Mouse (Mus musculus): ENCODE results near the gene Krt8. TPM values are rescaled to one million over a fixed set of nuclear protein-coding genes. Genes with fewer than 3 reads are reported as not detected.
A peak's percentile ranks its signal among the peaks of the same experiment; 100 is the strongest.
"Not testable (repeated sequence)": the region's sequence is repeated elsewhere in the genome, so short reads cannot be mapped to it uniquely, and the experiment has no call there.

Krt8 gene
- total RNA-seq, 2 experiments from 2014 or later: 1.4 to 2.5 TPM

DNA sequence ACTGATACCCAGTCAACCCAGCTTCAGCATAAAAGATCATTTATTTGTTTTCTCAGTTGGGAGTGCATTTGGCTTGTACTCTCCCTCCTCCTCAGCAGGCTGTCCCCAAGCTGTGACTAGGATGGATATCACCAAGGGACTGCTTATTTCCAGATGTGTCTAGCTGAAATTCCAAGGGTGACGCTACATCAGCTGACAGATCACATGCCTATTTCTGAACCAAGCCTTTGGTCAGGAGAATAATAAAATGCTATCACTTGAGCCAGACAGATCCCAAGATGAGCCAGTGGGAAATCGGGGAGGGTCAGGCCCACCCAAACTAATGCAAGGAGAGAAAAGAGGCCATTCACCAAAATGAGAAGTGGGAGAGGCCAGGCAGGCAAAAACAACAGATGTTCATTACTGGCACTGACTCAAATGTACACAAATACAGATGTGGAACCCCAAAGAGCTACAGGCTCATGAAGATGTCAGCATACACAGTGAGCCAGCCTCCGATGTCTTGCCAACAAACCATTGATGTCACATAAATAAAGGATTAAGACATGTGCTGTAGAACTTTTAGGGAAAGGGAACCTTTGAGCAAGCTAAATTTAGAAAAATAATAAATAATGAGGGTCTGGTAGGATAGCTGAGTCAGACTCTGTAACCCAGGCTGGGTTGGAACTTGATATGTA is 6.4 kb upstream of the Krt8 start:
- DNase-seq: no peak

DNA sequence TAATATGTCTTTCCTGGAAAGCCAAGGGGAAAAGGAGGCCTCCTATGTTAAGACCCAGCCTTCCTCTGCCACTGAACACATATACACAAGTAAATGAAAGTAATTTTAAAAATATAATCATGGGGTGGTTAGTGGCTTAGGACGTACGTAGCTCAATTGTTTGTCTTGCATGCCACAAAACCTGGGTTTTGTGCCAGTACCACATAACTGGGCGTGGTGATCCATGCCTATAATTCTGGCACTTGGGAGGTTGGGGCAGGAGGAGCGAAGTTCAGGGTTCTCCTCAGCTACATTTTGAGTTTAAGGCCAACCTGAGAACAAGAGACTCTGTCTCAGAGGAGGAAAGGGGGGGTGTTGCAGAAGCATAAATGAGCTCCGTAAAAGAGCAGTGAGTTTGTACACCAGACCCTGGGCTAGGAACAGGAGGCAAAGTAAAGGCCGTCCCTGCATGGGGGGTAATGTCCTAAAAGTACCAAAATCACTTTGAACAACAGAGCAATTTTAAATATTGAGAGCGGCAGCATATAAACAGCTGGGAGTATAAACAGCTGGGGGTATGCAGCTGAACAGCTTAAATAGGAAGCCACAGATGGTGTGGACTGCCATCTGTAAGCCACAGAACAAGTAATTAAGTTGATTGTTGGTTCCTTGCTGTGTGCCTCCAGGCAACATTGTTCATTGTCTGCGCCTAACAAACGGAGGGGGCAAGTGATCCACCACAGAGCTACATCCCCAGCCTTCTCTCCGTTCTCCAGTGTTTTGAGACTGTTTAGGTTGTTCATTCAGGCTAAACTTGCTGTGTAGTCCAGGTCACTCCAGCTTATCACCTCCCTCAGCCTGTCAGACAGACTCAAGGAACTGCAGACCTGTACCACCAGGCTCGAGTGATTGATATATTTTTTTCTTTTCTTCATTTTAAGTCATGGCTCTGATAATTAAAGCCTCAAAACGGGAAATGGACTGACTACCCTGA is 3.1 kb upstream of the Krt8 start:
- DNase-seq: no peak
- intact Hi-C loops (cut with DNase I): no loop called here

More for the DNA sequence above, 6.4 kb upstream of the Krt8 start:
- intact Hi-C loops (cut with DNase I): no loop called here

DNA sequence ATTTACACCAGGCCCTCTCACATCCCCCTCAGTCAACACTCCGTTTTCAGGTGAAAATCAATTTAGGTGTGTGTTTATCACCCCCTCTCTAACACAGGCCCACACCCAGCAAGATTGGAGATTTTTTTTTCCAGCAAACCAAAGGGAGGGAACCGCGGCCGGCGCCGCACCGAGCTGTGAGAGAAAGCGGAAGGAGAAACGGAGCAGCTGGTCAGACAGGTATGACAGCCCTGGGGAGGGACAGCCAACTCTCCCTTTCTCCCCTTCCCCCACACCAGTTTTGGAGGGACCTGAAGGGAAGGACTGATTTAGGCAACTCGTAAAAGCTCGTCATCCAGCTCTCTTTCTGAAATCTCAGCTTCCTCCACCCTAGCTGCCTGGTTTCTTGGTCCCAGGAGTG is 2.0 kb upstream of the Krt8 start:
- no peak for DNase-seq
- intact Hi-C loops (cut with DNase I): no loop called here

DNA sequence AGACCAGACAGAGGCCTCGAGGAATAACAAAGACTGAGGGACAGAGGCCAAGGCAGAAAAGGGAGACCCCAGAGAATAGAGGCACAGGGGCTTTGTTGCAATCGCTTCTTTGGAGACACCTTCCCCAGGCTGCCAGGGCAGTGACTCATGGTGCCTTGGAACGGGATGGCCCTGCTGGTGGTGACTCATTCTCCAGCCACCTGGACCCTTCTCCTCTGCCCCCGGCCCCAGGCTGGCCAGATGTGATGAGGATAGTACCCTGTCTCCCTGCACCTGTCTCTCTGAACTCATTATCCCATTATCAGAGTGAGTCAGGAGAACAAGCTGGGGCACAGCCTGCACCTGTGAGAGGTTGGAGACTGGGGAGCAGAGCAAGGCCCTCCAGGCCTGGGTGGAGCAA is 1.0 kb upstream of the Krt8 start:
- DNase-seq: no peak
- intact Hi-C loops (cut with DNase I): no loop called here

DNA sequence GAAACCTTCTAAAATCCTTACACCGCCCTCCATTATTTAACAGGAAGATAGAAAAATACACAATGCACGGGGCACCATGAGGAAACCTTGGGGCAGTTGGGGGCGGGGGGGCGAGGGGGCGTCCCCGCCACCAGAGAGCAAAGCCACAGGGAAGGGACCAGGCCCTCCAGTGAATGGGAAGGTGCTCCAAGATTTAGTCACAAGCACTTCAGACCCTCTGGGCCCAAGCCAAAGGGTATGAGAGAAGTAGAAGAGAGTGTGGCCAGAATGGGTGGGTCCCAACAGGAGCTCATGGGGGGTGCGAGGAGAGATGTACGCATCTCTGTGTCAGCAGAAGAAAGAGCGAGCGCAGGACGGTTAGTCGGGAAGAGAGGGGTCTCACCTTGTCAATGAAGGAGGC is 766 bp downstream of the Krt8 start:
- no peak for DNase-seq
- intact Hi-C loops (cut with DNase I): no loop called here

DNA sequence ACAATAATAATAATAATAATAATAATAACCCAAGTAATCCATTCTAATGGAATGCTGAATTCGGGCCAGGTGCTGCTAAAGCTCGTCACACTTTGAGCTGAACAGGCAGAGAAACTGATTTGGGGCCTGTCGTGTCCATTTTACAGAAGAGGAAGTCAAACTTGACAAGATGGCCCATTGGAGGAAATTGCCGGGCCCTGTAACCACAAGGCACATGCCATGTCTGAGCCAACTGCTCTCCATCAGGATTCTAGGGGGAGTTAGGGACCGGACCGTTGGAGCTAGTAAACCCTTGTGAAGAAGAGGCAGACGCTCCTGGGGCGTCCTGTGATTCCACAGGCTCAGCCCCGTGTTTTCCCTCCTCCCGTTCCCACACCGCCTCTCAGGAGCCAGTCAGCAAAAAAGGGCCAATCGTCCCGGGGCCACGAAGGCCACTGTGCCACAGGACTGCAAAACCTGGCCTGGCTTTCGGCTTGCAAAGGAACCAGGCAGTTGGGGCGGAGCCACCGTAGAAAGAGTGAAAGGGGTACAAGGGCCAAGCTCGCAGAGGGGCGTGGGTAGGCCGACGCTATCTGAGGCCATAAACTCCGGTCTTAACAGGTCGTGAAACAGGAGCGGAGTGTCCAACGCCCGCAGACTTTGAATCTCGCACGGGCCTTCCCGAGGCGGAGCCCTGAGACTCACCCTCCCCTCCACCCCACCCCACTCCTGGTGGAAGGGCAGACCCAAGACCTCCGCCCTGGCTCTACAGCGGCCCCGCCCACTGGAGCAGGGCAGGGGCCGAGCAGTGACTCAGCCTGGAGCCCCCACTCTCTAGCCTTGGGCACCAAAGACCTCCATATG is 1.4 kb downstream of the Krt8 start:
- intact Hi-C loops (cut with DNase I): no loop called here
- peak in 1 of 2 experiments; percentile 22 for DNase-seq

DNA sequence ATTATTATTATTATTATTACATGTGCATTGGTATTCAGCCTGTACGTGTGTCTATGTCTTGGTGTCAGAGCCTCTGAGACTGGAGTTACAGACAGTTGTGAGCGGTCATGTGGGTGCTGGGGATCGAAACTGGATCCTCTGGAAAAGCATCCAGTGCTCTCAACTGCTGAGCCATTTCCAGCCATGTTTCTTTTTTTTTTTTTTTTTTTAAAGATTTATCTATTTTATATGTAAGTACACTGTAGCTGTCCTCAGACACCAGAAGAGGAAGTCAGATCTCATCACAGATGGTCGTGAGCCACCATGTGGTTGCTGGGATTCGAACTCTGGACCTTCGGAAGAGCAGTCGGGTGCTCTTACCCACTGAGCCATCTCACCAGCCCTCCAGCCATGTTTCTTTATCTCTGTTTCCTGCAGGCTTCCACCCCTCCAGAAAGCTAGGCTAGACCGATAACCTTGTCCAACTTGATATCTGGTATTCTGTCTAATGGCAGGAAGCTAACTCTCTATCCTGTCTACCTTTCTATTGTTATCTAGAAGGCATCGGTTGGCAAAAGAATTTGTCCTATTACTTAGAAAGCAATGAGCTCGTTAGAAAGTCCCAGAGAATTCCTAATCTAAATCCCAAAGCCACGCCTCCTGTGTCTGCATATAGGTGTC is 4.5 kb downstream of the Krt8 start:
- DNase-seq: no peak
- intact Hi-C loops (cut with DNase I): no loop called here

DNA sequence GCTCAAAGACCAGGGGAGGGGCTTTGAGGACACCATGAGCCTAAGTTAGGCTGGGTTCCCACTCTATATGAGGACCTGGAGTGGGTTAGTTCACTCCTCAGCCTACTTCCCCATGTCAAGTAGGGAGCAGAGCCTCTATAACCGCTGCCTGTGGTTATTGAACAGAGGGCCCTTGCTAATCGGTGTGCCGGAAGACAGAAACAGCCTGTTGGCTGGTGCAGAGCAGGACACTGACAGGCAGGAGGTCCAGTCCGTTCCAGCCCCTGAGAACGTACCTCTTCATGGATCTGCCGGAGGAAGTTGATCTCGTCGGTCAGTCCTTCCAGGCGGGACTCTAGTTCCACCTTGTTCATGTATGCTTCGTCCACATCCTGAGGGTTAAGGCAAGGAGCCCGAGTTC is 5.1 kb downstream of the Krt8 start:
- intact Hi-C loops (cut with DNase I): no loop called here
- no peak for DNase-seq

DNA sequence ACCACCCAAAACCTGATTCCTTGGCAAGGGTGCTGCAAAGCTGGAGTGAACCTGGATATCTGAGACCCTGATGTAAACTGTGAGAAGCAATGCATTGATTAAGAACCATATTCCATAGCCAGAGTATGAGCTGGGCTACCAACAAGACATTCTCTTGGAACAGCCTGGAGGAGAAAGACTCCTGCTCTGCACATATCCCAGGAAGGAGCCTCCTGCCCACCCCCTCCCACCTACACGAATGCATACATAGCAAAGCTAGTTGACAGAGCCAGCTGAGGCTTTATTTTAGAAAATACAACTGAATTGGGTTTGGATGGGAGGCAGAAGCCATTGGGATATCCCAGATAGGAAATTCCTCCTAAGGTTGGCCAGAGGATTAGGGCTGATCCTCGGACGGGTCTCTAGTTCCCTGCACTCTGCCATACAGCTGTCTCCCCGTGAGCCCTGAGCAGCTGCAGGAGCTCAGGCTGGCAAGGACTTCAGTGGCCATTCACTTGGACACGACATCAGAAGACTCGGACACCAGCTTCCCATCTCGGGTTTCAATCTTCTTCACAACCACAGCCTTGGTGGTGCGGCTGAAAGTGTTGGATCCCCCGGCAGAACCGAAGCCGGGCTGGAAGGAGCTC is 7.7 kb downstream of the Krt8 start:
- DNase-seq; intact Hi-C loops (cut with DNase I): not testable (repeated sequence)

DNA sequence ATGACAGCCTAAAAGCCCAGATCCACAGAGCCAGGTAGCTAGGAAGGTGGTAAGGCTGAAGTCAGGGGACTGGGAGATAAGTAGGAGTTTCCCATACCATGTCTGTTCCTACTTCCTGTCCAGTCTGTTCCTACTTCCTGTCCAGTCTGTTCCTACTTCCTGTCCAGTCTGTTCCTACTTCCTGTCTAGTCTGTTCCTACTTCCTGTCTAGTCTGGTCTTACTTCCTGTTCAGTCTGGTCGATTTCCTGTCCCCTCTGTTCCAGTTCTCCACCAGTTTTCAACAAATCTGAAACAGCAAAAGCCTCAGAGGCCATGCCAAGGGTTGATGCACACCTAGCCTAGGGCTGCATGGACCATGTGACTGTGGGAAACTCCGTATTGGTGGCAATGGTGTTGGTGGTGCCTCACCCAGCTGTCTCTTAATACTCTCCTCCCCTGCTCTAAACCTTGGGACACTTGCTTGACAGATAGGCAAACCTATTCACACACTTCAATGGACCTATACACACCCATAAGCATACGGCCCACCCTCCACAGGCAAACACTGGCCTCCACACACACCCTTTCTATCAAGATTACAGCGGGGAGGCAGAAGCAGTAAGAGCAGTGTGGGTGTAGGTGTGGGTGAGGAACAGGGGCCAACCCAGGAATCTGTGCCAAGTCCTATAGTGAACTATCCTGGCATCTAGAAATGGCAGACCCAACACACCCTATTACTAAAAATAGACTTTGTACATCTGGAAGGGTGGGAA is 8.6 kb downstream of the Krt8 start:
- DNase-seq: no peak
- intact Hi-C loops (cut with DNase I): no loop called here

DNA sequence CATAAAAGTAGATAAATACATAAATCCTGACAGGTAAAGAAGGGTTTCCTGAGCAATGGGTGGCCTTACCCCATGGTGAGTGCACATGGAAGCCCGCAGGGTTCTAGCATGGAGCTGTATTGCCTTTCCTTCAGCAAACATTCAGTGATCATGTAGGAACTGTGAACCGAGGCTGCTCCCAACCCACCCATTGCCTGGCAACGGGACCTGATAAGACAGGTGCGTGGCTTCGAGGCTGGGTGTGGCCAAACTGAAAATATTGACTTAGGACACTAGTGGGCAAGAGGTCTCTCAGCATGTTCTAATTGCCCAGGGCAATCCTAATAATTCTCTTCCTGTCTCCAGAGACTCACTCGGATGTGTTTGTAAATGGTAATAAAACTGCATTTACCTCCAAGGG is 9.9 kb downstream of the Krt8 start:
- DNase-seq: no peak
- intact Hi-C loops (cut with DNase I): no loop called here

DNA sequence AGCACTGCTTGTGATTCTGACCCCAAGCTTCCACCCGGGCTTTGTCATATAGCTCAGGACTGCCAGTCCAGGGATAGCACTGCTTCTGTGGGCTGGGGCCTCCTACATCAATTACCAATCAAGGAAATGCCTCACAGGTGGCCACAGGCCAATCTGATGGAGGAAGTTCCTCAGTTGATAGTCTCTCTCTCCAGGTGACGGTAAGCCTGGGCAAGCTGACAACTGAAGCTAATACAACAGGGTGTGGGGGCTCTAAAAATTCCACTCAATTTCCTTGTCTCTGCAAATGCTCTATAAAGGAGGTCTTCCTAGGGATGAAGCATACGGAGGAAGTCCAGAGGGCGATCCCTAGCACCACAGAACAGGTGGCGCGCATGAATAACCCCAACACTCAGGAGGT is 13.3 kb downstream of the Krt8 start:
- no peak for DNase-seq
- intact Hi-C loops (cut with DNase I): no loop called here

DNA sequence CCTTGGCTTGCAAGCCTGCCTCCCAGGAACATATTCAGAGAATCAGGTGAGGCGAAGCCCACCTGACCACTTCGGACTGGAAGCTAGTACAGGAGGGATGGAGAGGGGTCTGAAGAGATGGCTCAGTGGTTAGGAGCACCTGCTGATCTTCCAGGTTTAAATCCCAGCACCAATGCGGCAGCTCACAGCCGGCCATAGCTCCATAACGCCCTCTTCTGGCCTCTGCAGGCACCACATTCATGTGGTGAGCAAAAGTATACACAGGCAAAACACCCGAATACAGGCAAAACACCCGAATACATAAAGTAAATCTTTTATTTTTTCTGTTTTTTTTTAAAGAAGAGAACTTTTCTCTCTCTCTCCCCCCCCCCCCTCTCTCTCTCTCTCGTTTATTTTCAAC is 15.6 kb downstream of the Krt8 start:
- intact Hi-C loops (cut with DNase I): loop anchor here (1.0 to 5.0 kb wide), 3 partner anchors 77 to 234 kb away; no protein-coding TSS in a partner anchor
- DNase-seq: no peak

DNA sequence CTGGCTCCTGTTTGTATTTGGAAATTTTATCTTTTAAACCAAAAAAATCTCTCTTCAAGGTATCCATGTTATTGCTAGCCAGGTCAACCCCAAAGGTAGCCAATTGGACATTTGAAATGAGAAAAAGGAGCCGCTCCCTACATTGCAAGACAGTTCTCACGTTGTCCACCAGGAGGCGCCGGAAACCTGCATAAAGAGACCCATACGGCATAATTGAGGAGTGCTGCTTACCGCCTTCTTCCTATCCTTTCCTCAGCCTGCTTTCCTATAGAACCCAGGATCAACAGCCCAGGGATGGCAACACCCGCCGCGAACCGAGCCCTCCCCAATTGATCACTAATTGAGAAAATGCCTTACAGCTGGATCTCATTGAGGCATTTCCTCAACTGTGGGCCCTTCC is 16.2 kb downstream of the Krt8 start:
- peak; percentile 87 to 93 for DNase-seq
- intact Hi-C loops (cut with DNase I): loop anchor here (1.0 to 5.0 kb wide), 3 partner anchors 77 to 234 kb away; no protein-coding TSS in a partner anchor

DNA sequence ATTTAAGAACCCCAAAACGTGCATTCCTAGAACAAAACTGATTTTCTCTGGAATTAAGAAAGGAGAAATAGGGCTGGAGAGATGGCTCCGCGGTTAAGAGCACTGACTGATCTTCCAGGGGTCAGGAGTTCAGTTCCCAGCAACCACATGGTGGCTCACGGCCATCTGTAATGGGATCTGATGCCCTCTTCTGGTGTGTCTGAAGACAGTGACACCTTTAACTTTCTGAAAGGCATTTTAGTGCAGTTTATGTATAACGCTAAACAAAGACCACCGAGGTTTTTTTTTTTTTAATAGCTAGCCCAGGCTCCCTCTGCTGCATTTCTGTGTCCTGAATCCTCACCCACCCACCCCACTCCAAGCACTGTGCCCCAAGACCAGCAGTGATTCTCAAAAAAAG is 19.5 kb downstream of the Krt8 start:
- intact Hi-C loops (cut with DNase I): loop anchor here (1.0 to 5.0 kb wide), 7 partner anchors 163 to 742 kb away; no protein-coding TSS in a partner anchor
- no peak for DNase-seq

DNA sequence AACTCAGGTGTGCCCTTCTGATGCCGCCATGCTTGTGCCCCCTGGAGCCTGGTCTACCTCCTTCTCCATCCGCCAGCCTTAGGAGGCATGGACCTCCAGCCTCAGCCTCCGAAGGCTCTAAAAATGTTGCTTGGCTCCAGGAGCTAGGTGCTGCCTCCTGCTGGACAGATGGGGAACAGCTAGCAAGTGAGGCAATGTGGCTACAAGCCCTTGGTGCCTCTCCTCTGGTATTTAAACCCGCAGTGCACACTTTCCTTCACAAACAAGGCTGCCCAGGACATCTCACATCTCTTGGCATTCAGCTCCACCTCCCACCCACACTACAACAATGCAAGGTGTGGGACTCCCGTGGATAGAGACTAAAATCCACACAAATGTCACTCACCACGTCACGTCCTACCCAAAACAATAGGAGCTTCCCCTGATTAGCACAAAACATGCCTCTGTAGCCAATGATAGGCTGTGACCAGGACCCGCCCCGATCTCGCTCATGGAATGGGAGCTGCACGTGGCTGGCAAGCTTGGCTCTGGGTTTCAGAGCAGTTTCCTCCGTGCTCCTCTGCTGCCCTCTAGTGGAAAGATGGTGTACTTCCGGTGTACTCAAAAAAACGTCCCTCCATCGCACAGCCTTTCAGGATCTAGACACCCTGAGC is 20.2 kb downstream of the Krt8 start:
- intact Hi-C loops (cut with DNase I): loop anchor here (1.0 to 5.0 kb wide), 5 partner anchors 212 to 742 kb away; no protein-coding TSS in a partner anchor
- peak; percentile 91 to 93 for DNase-seq

DNA sequence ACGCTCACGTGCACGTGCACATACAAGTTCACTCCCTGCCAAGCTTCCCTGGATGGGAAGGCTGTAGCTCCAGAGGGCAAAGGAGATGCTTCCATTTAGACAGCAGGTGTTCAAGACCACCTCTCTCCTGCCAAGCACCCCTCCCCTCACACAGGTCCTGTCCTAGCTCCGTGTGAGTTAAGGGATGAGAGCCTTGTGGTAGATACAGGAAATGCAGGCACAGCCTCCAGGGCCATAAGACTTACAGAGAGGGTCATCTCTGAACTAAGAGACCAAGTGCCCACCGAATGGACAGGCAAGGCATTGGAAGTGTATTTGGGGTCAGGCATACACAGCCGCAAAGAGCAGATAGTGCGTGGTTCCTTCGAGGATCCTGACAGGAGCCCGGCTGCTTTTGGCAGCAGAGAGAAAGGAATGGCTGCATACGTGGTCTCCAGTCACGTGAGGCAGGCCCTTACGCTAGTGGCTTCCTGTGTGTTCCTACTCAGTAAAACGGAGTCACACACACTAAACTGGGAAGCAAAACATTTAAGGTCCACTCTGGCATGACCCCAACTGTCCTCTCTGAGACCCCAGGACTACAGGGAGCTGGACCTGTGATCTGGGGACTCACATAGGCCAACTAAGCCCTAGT is 20.9 kb downstream of the Krt8 start:
- intact Hi-C loops (cut with DNase I): loop anchor here (5.0 kb wide), 1 partner anchor 741 kb away; no protein-coding TSS in a partner anchor
- no peak for DNase-seq

DNA sequence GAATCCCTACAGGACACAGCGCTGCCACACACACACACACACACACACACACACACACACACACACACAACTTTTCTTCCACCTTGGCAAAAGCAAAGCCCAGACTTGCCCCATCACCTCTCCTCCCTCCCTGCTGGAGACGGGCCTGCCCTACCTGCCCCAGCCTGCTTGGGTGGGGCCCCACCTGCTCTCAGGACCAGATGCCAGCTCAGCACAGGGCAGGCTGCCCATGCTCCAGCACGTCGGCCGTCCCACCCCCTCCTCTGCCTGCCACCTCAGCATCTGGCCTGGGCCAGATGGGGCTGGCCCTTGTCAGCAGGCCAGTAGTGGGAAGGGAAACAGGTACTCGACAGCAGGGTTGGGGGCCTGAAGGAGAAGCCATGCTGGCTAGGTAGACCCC is 23.4 kb downstream of the Krt8 start:
- intact Hi-C loops (cut with DNase I): loop anchor here (5.0 kb wide), 1 partner anchor 739 kb away; no protein-coding TSS in a partner anchor
- DNase-seq: no peak

Data from heart, postnatal 36 days (tissue).